Mouse (Mus musculus) monocyte, adult 2 months (primary cell): ENCODE data around the gene Maats1.
"Not testable (repeated sequence)": the region's sequence is repeated elsewhere in the genome, so short reads cannot be mapped to it uniquely, and the experiment has no call there.

Source experiments
- DNase-seq, 2 experiments: peaks; one replicate each; pipeline ENCODE4 v3.0.0; 2022; ENCODE audit warnings: low spot score in 2 of 2, low read depth in 1 of 2

Maats1 gene

DNA sequence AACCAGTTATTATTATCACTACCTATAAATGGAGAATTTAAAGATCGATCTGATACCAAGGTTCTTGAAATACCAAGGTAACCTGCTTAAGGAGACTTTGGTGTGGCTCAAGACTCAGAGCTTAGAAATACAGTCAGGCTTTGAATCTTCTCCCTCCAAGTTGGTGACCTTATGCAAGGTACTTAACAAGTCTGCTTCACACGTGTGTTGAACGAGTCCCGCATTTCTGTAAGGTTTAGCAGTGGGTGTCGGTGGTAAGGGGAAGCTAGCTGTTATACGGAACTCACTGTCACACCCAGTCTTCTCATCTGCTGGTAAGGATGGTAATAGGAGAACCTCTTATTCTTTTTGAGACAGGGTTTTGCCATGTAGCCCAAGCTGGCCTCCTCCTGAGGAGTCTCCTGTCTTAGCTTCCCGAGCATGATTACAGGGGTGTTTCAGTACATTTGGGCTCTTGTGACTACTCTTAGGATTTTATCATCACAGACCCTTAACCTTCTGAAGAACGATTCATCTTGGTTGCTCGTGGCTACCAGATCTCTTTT, 6.3 kb upstream of the Maats1 start:
- DNase-seq = no peak

DNA sequence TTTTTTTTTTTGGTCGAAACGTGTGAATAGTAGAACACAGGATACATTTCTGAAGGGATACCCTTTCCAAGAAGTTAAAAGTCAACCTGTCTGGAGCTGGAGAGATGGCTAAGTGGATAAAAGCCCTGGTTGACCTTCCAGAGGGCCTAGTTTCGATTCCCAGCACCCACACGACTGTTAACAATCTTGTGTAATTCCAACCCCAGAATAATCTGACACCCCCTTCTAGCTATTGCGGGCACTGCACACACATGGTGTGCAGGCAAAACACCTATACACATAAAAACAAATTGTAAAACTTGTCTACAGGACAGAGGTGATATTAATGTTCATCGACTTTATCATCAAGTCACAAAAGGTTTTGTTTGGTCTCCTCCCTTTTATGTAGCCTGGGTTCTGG, 5.6 kb upstream of the Maats1 start:
- no peak for DNase-seq

DNA sequence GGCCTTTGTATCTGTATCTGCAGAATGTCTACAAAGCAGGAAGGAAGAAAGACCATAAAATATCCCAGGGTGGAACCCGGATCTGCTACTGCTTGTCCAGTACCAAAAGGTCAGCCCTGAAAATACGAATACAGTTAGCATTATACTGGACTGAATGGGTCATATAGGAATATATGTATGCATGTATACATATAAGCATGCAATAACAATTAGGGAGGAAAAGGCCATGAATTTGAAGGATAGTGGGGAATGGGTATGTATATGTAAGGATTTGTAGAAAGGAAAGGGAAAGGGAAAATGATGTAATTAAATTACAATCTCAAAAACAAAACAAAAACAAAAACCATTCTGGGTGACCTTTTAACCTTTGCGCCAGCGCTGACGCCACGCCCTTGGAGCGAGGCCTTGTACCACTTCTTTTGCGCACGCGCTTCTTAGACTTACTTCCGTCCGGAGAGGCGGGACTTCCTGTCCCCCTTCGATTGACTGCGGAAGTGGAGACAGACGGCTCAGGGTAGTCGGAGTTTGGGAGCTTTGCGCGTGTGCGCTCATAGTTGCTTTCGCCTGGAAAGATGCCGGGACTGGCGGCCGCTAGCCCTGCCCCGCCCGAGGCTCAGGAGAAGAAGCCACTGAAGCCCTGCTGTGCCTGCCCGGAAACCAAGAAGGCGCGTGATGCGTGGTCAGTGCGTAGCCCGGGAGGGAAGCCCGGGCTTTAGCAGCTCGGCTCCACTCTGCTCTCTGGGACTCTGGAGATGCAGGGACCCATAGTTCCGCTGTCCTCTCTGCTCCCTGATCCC, 4.8 kb upstream of the Maats1 start, which contains the start of the genes Cox17 and Gm21987:
Gene Cox17, plus strand, starts transcription at position 463 of the 797 bp plus-strand sequence.
Gene Gm21987, plus strand, starts transcription at position 512 of the 797 bp plus-strand sequence.
- peak; percentile 90 to 92 for DNase-seq

DNA sequence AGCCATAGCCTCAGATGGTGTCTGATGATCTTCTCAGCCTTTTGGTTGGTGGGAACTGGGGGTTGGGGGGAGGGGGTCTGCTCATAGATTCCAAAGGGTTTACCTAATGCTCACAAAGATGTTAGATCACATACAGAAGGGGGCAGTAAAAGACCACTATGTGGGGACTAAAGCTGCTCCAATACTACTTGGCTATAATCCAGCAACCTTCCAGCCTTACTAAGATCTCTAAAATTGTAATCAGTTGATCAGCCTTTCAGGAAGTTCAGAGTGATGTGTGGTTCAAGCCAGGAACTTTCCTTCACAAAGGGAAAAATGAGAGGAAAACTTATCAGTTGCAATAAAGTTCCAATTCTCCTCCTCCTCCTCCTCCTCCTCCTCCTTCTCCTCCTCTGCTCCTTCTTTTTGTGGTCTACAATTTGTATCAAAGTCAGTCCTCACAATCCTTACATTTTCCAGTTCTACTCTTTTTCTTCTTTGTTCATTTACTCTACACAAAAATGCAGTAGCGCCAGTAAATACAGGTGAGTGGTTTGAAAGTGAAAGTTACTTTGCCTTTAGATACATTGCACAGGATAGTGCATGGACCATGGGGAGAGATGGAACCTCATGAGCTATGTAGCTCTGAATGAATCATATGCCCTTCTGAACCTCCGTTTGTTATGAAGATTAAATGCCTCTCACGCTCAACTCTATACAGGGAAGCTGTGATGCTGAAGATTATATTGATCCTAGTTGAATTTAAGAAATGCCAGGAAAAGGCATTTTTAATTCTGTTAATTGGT, 3.2 kb upstream of the Maats1 start:
- no peak for DNase-seq

DNA sequence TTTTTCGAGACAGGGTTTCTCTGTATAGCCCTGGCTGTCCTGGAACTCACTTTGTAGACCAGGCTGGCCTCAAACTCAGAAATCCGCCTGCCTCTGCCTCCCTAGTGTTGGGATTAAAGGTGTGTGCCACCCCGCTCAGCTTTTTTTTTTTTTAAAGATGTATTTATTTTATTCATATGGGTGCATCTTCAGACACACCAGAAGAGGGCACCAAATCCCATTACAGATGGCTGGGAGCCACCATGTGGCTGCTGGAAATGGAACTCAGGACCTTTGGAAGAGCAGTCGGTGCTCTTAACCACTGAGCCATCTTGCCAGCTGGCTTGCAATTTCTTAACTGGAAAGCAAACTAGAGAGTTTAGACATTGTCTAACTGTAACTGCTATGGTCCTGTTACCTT, 3.9 kb downstream of the Maats1 start:
- DNase-seq = not testable (repeated sequence)

DNA sequence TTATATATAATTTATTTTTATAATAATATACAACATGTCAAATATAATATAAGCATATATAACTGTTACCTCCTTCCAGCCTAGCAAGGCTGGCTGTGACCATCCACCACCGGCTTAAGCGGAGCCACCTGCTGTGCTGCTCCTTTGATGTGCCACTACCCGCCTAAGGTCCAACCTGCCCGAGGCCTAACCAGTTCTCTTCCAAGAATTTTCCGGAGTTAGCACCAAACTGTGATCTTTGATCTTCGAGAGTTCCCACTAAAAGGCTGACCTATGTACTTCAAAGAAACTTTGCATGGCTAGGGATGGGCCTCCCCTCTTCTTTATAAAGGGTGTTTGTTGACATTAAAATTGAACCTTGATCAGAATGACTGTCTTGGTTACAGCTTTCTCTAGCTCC, 7.5 kb downstream of the Maats1 start:
- DNase-seq = no peak

DNA sequence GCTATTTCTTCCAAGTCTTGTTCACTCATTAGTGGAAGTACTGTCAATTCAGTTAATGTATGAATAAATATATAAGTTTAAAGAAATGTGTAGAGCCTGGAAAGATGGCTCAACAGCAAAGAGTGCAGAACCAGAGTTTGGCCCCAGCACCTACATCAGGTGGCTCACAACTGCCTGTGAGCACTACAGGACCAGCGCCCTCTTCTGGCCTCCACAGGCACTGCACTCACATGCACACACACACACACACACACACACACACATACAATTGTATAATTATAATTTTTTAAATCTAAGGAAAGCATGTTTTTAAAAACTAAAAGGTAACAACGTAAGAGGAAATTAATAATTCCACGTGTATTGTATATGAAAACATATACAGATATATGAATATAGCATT, 12.6 kb downstream of the Maats1 start:
- no peak for DNase-seq

DNA sequence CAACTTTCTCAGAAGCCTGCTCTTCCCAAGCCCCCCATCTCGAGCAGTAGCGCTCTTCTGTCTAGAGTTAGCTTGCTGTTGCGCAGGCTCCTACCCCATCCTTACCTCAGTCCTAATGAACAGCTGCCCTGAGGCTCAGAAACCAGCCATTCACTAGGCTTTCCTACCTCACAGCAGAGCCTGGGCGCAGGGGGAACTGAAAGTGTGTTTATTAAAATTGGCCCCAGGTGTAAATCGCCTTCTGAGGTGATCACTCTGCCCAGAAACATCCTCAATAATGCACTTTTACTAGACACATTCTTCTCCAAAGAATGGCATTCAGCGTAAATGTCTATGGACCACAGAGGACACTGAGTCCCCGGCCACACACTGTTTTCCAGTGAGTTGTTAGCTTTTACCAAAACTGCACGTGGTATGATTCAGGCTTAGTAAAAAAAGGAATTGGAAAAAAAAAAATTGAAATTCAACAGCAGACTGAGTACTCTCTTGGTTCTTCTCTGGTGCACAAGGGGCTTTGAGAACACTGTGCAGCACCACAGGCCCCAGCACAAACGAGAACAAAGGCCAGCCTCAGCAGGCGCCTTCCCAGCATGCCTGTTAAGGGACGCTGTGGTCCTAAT, 15.1 kb downstream of the Maats1 start:
- no peak for DNase-seq

DNA sequence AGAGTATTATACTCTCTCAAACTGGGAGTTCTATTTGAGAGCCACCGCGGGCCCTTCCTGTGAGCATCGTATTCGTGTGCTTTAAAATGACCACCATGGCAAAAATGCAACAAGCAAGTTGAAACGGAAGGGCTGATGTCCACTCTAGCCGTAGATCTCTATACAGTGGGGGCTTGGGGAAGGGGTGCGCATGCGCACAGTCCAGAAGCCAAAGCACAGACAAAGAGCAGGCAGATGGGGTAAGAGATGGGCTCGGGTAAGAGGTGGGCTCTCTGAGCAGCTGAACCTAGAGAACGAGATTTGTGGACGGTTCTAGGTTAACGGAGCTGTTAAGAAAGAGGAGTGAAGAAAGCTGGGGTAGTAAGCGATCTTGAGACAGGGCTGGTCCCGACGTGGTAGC, 17.6 kb downstream of the Maats1 start:
- DNase-seq = no peak

DNA sequence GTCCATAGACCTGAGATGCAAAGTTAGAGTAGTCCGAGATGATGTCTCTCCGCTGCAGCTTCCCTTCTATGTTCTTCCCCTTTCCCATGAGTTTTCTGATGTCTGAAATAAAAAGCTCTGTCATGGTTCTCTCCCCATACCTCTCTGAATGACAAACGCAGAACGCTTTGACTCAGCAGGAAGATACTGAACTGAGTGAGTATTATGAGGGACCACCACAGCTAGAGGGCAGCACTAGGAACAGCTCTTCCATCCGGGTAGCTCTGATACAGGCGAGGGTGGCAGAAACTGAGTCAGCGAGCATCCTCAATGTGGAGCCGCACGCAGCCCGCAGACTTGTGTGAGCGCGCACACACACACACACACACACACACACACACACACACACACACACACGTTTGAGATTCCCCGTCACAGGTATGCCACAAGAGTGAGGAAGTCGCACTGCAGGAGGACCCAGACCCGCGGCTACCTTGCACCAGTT, 20.4 kb downstream of the Maats1 start:
- peak in 1 of 2 experiments; percentile 6 for DNase-seq

DNA sequence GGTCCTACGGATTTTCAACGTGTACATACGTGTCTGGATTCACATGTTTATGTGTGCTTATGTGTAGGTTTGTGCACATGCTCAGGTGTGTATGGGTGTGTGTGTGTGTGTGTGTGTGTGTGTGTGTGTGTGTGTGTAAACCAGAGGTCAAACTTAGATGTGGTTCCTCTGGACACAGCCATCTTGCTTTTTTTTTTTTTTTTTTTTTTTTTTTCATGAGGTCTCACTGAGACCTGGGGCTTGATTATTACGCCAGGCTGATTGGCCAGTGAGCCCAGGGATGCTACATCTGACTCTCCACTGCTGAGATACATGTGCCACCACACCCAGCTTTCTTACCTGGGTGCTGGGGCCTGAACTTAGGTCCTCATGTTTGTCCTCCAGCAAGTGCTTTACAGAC, 22.9 kb downstream of the Maats1 start:
- no peak for DNase-seq

DNA sequence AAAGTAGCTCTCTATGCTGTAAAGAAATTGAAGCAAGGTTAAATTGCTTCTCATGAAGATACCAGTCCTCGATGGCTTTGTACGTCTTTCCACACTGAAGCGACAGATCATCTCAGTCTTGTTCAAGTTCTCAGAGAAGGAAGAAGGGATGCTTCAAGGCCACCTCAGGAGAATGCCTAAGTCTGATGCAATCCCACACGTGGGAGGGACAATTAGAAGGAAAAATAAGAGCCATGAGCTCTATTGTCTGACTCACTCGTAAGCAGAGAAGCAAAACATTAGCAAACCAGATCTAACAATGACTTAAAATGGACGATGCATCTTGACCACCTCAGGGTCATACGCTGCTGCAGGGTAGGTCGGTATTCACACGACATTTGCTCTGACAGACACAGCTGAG, 23.5 kb downstream of the Maats1 start:
- DNase-seq = no peak

DNA sequence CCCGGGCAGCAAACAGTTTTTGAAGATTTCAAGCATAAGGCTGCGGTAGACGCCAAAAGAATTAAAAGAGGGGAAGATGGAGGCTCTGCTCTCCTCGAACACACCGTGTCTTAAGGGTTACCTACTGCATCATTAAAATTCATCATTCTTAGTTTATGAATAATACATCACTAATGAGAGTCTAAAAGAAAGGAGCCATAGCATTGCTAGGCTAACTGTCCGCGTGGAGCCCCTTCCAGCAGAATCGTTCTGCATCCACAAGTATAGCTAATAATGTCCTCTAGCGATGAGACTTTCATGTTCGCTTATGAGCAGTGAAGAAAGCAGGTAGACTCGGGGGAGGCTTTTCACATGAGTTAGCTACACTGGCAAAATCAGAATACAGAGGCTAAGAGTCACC, 33.7 kb downstream of the Maats1 start:
- DNase-seq = no peak

DNA sequence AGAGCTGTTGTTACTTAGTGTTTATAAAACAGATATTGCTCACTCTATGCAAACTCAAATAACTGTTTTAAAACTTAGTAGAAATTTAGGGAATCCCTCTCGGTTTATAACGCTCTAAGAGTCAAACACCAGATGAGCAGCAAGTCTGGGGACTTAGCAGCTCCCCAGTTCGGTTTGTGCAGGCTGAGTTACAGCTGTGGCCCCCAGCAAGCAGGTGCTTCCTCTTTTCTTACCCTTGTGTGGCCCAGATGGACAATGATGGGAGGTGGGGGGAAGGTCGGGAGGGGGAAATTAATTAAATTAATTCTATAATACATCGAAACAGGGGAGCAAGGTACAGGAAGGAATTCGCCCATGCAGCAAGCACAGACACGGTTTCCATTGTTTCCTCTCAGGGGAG, 34.3 kb downstream of the Maats1 start:
- DNase-seq = no peak

DNA sequence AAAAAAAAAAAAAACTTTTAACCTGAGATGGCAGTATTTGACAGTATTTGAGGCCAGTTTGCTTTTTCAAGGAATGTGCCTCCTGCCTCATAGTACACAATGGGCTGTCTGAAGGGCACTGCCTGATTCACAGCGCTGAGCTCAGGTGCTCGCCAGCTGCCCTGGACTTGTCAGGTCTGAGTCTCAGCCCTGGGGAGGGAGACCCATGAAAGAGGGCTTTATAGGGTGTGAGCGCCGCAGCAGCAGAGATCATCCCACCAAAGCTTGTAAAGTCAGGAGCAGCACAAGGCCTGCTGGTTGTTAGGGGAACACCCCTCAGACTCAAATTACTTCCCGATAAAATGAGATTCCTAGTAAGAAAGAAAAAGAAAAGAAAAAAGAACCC, 34.7 kb downstream of the Maats1 start:
- DNase-seq = no peak

DNA sequence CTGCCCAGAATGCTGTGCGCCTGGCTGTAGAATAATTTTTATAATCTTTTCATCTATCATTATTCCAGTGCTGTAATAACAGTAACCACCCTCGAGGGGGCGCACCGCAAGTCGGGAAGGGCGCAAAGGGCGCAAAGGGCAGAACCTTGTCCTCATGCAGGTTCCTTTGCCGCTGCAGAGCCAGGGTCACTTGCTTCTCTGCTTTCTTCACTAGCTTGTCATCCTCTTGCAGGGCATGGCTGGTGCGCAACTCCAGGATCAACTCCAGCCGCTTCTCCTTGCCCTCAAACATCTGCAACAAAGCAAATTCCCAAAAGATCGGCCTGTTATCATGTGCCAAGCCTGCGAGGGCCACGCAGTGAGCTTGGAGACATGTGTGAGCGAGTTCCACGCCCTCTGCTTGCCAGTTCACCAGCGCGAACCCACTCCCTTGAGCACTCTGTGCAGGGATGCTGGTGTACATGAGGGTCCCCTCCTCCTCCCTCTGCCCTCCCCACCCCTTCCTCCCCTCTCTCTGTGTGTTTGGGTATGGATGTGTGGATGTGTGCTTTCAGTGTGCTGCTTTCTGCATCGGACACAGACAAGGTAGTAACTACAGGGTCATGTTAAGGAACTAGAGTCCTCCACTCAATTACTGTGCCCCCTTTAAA, 35.2 kb downstream of the Maats1 start:
- DNase-seq = no peak

DNA sequence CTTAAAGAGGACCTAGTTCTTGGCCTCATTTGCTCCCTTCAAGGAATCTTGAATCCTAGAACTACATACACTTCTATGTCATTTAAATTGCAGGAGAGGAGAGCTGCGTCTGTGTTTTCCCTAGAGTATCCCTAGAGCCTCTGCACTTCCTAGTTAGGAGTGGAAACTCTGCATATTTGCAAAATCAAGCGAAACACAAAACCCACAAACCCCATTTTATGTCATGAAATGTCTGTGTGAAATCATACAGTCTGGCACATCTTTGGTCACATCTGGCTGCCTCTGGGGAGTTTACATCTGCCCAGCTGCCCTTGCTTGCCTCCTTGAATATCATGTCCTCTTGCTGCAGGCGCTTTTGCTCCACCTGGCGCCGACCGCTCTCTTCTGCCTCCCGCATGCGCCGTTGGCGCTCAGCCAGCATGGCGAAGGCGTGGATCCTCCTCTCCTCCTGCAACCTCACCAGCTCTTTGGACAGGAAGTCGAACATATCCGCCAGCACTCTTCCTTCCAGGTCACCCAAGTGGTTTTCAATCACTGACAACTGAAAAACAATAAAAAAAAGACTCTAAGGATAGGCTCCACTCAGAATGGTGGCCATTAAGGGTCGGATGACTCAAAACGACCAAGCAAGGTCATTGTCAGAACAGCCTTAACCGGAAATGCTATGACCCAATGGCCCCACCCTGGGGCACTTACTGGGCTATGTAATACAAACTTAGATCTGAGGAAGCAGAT, 37.3 kb downstream of the Maats1 start:
- no peak for DNase-seq

DNA sequence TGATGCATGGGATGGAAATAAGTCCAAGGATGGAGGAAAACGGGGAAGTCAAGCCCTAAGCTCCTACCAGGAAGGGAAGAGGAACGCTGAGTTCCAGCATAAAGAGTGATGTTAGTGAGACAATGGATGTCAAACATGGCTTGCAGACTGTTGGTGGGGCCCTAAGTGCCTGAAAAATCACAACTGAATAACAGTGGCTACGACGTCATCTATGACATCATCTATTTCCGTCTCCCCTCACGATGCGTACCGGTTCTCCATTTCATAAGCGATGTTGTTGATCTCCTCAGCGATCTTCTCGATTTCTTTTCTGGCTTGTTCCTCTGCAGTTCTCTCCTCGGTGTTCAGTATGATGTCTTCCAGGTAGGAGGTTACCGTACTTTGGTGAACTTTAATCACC, 39.6 kb downstream of the Maats1 start:
- DNase-seq = no peak

DNA sequence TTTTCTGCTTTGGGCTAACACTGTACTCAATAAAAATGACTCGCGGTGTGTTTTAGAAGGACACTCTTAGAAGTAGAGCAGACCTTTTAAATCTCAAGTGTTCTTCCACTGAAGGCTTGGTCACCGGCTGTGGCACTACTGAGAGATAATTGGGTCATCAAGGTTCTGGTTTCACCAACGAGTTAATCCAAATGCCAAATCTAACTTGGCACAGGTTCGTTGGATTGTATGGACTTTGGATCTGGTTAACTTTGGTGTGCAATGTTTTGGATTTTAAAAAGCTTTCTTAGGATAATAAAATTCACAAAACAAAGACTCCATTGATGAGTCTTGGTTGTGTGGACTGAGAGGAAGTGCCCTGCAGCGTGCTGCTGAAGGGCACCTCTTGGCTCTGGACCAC, 43.5 kb downstream of the Maats1 start:
- DNase-seq = no peak

DNA sequence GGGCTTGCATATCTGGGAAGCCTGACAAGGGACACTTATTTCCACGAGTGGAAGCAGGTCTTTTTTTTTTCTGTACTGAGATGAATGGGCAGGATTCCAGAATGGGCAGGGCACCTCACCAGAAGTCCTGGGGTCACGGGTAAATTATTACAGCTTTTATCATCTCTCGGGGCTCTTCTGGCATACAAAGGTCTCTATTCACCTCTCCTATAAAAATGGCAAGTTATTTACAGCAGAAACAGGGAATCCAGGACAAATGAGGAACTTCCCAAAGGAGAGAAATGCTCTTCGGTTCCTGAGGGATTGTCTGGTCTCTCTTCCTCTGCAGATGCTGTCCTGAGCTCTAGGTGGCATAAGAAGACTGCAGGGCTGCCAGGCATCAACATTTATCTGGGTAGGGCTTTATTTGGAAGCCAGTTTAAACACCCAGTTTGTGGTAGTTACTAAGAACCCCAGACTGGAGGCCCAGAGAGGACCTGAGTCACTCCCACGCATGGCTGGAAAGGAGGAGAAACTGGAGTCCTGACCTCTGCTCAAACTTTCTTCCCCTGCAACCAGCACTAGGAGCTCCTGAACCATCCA, 46.5 kb downstream of the Maats1 start:
- no peak for DNase-seq
